Mouse (Mus musculus) B cell, adult 2 months (primary cell): ENCODE measurements around the gene Ankrd66.
"Not testable (repeated sequence)": the region's sequence is repeated elsewhere in the genome, so short reads cannot be mapped to it uniquely, and the experiment has no call there.

Experiments used
- DNase-seq, 2 experiments: peaks; one replicate each; pipeline ENCODE4 v3.0.0; 2022

The Ankrd66 gene

DNA sequence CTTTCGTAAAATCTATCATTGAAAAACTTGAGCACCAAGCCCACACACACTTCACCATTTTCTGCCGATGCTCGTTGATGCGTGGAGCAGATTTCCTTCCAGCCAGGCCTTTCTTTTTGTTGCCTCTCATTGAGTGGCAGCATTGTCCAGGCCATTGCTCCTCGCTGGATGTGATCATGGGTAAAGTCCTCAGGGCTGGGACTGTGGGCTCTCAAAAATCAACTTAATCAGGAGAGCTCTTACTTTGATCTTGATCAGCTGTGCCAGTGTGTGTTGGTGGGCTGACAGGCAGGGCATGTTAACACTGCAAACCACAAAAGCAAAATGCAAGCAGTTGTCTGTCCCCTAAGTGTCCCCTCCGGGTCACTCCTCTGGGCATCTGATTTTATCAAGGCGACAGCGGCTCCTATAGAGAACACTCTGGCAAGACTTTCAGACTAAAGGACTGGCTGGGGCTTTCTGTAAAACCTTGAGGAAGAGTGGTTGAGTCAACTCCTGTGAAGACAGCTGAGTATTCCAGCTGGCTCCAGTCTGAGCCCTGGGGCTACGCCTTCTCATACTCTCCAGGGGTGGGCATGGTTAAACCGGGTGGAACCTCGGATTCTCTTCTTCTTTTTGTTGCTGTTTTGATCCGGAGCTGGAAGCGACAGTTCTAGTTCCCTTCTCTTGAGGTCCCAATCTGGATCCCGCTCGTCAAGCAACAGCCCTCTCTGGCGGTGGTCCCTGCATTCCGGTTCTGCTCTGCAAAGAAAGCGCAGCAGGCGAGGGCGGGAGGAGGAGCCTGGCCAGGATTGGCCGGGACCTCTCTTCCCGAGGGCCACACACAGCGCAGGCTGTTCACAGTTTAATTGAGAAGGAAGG, 8.8 kb downstream of the Ankrd66 start:
- no peak for DNase-seq

DNA sequence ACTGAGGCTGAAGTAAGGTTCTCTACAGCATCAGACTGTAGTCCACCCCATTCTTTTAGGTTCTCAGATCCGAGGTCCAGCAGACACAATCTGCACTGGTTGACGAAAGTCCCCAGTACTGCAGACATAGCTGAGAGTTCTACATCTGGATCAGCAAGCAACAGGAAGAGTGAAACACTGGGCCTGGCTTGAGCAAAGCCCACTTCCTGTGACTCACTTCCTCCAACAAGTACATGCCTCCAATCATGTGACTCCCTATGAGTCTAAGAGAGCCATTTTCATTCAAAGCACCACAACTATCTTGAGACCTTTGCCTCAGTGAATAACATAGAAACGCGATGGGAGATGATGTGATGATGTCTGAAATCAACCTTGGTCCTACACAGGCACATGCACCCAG, 12.2 kb downstream of the Ankrd66 start:
- DNase-seq = no peak

- no peak for DNase-seq
Observed at GRCm38 (mm10) chr17:43530507-43530906, 12.9 kb downstream of the Ankrd66 start.

DNA sequence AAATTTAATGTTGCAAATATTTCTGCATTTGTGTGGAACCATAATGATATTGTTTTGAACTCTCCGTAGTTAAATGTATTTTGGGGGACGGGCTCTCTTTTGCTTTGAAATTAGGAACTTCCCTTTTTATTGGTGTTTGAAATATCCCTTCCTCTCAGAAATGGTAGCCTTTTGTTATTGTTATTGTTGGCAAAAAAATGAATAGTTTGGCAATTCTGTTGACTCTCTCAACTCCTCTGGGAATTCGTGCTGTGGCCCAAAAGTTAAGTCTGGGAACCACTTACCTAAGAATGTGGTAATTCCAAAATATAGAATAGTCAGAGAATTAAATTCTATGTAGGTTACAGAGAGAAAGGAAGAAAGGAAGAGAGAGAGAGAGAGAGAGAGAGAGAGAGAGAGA, 23.3 kb downstream of the Ankrd66 start:
- no peak for DNase-seq

DNA sequence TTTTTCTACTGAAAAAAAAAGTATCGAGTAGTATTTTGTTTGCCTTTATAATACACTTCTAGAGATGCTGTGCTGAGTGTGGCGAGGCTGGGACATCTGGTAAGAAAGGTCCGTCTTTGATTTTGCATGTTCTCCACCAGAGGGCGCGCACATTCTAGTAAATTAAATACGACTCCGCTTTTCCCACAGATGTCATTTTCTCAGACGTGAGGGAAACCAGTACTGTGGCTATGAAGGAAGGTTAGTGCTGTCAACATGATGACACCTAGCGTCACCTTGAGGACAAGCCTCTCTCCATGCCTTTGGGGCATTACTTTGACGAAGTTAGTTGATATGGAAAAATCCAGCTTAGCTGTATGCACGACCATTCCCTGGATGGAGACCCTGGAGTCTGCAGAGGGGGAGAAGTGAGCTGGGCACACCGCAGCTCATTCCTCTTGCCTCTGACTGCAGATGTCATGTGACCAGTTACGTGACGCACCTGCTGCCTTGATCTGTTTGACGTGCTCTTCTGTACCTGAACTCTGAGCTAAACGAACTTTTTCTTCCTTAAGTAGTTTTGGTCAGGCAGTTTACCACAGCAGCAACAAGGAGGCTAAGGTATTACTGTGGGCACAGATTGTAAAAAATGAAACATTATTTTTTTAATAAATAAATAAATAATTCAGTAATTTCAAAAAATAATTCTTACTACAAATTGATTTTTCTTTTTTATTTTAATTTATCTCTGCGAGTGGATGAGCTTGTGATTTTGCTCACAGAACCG, 24.6 kb downstream of the Ankrd66 start:
- peak; percentile 63 to 65 for DNase-seq

- no peak for DNase-seq
Observed at GRCm38 (mm10) chr17:43510782-43511181, 32.7 kb downstream of the Ankrd66 start.

DNA sequence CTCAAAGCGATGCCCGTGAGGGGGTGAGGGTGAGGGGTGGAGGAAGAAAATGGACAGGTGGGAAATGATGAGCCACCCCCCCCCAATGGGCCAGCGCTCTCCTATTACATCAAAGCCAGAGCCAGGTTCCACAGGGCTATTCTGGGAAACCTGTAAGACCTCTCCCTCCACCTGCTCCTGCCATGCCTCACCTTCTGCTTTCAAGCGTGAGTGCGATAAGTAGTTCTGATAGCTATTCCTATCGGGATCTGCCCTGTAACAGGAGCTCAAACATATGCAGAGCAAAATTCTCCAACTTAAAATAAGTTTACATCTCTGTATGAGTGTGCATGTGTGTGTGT, 38.9 kb downstream of the Ankrd66 start:
- no peak for DNase-seq

DNA sequence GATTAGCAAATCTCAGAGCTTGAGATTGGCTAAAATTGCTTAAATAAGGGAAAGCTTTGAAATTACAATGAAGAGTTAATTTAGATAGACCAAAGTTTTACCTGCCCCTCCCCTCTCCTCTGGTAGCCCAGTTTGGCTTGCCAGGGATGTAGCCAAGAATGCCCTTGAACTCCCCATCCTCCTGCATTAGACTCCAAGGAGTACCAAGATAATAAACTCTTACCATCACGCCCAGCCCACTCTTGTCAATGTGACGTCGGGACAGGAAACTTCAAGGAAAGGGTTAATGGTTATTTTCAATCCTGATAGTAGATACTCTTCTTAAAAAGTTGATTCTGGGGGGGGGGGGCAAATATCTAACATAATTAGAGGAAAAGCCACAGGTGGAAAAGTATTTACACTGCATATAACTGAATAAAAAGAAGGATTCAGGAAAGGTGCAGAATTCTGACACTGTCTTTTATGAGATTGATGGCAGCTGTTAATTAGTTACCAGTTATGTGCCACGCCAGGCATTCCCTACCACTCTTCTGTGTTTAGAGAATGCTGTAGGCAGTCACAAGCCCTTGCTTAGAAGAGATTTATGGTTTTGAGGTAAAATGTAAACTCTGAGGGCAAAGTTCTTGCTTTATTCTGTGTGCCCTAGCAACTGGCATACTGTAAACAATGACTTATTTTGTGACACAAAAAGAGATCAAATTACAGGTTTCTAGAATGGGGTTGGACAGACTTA, 39.4 kb downstream of the Ankrd66 start:
- DNase-seq = no peak

DNA sequence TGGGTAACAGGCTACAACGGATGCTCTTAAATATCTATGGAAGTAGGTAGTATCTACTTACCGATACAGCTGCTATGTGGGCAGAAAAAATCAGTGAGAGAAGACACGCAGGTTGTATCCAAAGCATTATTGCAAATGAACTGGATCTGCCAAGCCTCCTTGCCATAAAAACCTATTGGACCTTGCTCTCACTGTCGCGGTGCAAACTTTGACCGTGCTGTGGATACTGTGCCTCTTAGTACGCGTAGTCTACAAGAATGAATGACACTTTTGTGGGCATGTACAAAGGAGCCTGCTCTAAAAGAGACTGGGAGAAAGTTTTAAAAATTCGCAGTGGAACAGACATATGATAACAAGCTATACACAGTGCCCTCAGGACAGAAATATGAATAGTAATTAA, 40.8 kb downstream of the Ankrd66 start, which contains the start of gene Mep1a:
TSS of gene Mep1a (minus strand) at position 221 of the 400 bp plus-strand sequence.
- DNase-seq = no peak

DNA sequence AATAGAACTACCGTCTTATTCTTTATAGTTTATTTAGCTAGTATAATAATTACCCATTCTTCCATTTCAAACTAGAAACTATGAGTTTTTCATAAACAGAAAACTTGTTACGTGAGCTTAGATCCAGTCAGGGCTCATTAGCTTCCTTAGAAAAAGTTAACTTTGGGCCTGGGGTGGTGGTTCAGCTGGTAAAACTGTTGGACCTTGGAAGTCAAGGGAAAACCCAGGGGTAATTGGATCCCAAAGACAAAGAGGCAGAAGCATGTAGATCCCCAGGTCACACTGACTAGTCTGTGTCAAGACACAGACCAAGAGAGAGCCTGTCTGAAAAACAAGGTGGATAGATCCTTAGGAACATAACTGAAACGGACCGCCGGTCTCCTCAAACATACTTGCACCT, 41.8 kb downstream of the Ankrd66 start:
- no peak for DNase-seq

DNA sequence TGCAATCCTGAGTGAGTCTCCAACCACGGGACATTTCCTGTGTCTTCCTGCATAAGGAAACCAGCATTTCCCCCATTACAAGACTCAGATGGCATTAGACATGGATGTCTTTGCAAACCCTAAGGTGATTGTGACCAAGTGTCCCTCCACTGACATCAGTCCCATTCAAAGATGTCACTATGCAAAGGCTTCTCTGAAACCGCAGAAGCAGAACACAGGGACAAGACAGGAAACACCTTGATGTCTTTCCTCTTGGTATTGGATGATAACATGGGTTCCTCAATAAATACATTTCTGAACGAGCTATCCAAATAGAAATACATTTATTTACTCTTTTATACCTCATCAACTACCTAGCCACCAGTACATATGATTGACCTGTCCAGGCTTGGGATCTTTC, 42.2 kb downstream of the Ankrd66 start:
- DNase-seq = no peak

- DNase-seq = no peak
Observed at GRCm38 (mm10) chr17:43500513-43500912, 42.9 kb downstream of the Ankrd66 start.

DNA sequence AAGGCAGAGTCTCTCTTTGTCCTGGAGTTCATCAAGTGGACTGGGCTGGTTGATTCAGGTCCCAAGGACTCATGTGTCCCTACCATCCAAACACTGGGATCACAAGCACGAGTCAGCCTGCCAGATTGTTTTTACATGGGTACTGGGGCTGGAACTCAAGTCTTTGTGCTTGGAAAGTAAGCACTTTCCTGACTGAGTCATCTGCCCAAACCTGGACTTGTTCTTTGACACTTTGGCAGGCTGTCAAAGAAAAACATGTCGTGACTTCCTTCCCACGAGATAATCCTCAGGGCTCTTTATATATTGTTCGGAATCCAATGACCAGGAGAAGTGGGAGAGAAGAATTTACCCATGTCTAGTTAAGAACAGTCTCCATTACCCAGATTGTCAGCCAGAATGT, 45.9 kb downstream of the Ankrd66 start:
- no peak for DNase-seq

- no peak for DNase-seq
Observed at GRCm38 (mm10) chr17:43495502-43495901, 47.9 kb downstream of the Ankrd66 start.

- not testable (repeated sequence) for DNase-seq
Observed at GRCm38 (mm10) chr17:43490371-43490770, 53.1 kb downstream of the Ankrd66 start.

- no peak for DNase-seq
Observed at GRCm38 (mm10) chr17:43488439-43489151, 54.8 kb downstream of the Ankrd66 start.

DNA sequence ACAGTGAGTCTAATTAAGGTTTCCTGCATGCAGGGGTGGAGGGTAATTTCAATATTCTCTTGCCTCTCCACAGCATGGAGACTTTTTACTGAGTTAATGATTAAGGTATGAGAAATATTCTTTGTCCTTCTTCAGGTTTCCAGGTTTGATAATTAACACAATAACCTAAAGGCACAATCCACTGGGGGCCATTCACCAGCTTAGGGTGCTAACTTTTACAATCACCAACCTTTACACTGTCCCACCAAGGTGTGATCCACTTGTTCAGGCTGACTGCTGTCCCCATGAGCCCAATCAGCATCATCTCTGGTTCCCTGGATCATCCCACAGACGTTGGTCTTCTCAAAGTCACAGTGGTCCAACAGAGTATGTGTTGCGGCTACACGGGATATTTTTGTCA, 57.5 kb downstream of the Ankrd66 start:
- no peak for DNase-seq
